Mouse (Mus musculus) Muller cell, postnatal 12 days (primary cell): ENCODE measurements around the gene Actr2.
A peak's percentile ranks its signal among the peaks of the same experiment; 100 is the strongest.
"Not testable (repeated sequence)": the region's sequence is repeated elsewhere in the genome, so short reads cannot be mapped to it uniquely, and the experiment has no call there.

ENCODE experiments used
- DNase-seq: peaks from one replicate; pipeline ENCODE4 v3.0.0-alpha.2; 2015; ENCODE audit errors: inconsistent ontology term

Gene Actr2

GRCm38 (mm10) chr11:20116030-20116551 is 3.4 kb upstream of the Actr2 start:
- no peak for DNase-seq

DNA sequence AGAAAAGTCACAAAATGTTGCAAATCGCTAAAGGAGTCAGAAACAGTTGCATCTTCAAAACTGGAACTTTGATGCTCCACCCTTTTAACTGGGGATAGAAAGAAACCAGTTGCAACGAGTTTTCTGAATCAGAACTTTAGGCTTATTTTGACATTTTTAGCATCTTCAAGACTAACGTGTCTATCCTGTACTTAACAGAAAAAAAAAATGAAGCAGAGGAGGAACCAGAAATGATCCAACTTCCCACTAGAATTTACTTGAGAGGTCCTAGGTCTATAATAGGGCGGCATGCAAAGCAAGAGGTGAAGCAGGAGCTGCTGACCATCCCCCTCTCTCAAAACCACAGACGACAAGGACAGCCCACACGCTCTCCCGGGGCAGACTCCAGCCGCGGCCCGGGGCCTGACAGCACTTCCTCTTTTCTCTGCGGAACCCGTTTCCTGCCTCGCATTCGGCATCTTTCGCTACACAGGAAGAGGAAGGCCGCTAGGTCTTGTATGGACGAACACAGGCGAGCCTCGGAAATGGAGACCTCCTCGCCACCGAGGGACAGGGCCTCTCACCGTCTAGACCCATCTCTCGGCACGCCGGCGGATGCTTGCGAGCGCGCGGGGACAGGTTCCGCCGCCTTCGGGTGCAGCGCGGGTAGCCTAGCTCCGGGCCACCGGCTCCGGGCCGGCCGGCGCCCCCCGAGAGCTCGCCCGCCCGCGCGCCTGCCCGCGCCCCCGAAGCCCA is 540 bp downstream of the Actr2 start:
- peak; percentile 89 for DNase-seq

DNA sequence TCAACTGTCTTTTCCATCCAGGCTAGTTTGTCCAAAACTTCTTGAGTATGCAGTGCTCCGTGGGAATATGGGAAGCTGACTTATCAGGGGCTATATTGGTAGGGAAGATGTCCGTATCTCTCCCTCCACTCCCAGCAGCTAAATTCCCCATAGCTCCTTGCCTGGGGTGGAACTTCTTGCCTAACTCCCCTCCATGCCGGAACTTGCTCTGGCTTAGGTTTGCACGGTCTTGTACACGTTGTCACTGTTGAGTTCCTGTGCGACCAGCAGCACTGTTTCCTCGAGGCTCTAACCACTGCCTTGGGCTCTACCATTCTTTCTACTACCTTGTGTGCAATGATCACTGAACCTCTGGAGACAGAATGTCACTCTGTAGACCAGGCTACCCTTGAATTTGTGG is 4.6 kb downstream of the Actr2 start:
- no peak for DNase-seq

DNA sequence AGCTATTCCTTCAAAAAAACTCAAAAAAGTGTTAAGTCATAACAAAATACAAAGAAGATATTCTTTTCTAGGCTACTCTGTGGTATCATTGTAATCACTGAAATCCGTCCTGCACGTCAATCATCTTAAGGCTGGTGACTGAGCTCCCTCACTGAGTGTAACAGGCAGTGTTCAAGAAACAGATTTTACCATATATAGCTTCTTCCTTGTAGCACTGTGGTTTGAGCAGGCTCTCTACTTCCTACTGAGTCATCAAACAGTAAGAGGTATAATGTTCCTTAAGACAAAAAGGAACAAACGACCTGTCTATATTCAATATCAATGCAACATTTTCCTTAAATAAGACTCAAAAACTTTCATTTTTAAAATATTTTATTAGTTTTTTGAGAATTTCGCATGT is 5.0 kb downstream of the Actr2 start:
- DNase-seq, result no peak

DNA sequence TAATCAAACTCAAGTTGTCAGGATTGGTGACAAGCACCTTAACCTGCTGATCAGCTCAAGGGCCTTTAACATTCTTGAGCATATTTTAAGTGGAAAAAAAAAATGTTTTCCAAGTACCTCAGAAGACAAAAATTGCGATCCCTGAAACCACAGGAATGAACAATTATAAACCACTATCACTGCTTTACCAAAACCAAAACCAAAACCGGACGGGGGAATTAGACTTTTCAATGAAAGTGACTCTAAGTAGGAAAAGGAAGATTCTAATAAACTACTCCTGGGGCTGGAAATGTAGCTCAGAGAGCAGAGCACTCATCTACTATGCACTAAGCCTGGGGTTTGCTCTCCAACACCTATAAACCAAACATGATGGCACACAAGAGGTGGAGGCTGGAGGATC is 5.8 kb downstream of the Actr2 start:
- DNase-seq, result no peak

- no peak for DNase-seq
These were observed 8.8 kb downstream of the Actr2 start for GRCm38 (mm10) chr11:20103949-20104348.

- DNase-seq, result peak; percentile 79
These were observed 26.4 kb downstream of the Actr2 start for GRCm38 (mm10) chr11:20086306-20086705.

DNA sequence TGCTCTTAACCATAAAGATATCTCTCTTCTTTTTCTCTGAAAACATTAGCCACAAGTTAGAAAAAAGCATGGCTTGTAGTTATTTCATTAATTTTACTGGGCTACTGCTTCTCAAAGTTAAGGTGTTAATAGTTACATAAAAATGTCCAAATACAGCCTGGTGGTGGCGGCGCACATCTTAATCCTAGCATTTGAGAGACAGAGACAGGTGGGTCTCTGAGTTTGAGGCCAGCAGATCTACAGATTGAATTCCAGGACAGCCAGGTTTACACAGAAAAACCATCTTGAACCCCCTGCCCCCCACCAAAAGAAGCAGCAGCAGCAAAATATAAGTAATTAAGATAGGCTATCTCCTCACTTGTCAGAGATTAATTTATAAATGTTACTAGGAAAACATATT is 27.1 kb downstream of the Actr2 start:
- DNase-seq, result no peak

DNA sequence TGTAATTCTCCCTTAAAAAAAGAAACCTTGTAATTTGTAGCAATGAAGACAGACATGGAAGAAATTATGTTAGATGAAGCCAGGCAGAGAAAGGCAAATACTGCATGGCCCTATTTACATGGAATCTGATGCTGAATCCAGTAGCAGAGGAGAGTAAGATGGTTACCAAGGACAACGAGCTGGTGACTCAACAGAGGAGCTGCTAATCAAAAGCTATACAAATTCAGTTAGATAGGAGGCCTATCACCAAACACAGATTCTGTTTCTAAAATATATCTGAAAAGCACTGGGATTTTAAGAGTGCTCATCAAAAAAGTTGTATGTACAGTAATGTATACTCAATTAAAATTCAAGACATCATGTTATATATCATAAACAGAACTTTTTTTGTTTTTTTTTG is 37.3 kb downstream of the Actr2 start:
- DNase-seq, result no peak

DNA sequence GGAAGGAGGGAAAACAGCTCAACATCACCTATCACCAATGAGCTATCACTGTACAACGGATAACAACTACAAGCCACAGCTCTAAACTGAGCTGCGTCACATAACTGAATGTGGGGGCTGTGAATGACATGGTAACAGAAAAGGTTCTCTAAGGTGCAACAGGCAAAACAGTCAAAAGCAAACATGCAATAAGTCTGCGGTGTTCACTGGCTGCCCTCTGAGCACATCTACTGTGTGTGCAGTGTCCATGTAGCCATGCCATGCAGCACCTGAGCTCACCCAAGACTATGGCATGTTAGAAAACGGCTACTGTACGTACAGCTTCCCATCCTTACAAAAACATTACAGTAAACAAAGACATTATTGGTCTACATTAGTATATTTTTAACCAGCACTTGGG is 39.9 kb downstream of the Actr2 start:
- DNase-seq, result no peak

- no peak for DNase-seq
These were observed 40.5 kb downstream of the Actr2 start for GRCm38 (mm10) chr11:20072174-20072573.

DNA sequence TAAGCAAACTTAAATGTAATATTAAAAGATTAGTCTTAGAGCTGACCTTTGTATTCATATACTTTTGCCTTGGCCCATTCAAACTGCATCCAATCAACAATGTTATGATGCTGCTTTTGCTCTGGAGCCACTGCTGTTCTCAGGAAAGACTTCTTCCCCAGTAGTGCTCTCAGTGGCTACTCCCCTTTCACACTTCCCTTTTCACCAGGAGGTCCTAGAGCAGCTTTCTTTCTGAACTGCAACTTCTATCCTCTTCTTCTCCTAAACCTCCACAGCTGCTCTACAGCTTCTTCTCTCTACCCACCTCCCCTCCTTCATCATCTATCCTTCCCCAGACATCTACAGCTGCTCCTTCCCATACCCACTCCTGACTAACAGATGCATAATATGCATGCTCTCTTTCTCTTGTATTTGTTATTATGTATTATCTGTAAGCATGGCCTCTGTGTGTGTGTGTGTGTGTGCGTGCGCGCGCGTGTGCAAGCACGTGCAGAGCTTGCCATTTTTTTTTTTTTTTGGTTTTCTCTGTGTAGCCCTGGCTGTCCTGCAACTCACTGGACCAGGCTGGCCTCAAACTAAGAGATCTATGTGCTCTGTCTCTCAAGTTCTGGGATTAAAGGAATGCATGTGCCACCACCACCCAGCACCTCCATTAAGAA is 44.2 kb downstream of the Actr2 start:
- no peak for DNase-seq

DNA sequence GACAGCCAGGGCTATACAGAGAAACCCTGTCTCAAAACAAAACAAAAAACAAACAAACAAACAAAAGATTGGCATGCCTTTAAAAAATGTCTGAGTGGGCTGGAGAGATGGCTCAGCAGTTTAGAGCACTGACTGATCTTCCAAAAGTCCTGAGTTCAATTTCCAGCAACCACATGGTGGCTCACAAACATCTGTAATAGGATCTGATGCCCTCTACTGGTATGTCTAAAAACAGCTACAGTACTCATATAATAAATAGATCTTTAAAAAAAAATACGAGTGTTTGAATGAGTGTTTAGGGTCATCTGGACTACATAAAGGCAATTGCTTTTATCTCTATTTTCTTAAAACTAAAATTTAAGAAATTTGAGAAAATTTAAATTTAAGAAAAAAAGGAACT is 45.2 kb downstream of the Actr2 start:
- no peak for DNase-seq

DNA sequence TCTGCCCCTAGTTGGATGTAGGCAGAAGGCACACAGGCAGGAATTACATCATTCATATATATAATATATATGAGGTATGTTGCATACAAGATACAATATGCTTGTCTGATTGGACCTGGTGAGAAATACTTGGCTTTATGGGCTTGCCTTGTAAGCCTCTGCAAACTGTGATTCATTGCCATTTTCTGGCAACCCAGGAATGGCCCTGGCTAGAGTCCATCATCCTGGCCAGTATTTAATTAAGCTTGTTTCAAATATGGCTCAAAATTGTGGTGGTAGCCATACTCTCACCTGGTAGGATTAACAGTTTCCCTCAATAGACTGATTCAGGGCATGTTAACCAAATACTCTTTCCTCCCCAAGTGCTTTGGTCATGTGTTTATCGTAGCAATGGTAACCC is 46.6 kb downstream of the Actr2 start:
- DNase-seq, result peak; percentile 51

- DNase-seq, result no peak
These were observed 47.8 kb downstream of the Actr2 start for GRCm38 (mm10) chr11:20064926-20065325.

GRCm38 (mm10) chr11:20064086-20064485 is 48.6 kb downstream of the Actr2 start:
- not testable (repeated sequence) for DNase-seq

GRCm38 (mm10) chr11:20062801-20063200 is 49.9 kb downstream of the Actr2 start:
- DNase-seq, result peak; percentile 45

GRCm38 (mm10) chr11:20059736-20060135 is 53.0 kb downstream of the Actr2 start:
- no peak for DNase-seq

GRCm38 (mm10) chr11:20057429-20057828 is 55.3 kb downstream of the Actr2 start:
- DNase-seq, result no peak

GRCm38 (mm10) chr11:20056168-20056567 is 56.5 kb downstream of the Actr2 start:
- no peak for DNase-seq

DNA sequence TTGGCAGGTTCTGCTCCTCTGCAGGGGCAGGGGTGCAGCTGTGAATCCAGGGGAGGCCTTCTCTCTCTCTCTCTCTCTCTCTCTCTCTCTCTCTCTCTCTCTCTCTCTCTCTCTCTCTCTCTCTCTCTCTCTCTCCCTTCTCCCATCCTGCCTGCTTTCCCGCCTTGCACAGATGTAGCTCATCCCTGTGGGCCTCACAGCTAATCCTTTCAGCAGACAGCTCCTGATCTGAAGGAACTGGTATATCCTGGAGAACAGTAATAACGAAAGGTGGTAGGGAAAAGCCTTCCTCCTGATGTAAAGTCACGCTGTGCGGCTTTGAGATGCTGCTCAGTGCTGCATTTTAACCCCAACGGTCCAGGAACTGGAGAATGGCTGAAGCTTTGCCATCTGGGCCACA is 58.1 kb downstream of the Actr2 start:
- no peak for DNase-seq

GRCm38 (mm10) chr11:20053951-20054350 is 58.8 kb downstream of the Actr2 start:
- DNase-seq, result no peak

GRCm38 (mm10) chr11:20052814-20053536 is 59.7 kb downstream of the Actr2 start:
- no peak for DNase-seq
